Mouse (Mus musculus) midbrain, embryonic 12.5 days (tissue): ENCODE results near the gene Lbhd2. TPM values are rescaled to one million over a fixed set of nuclear protein-coding genes. Genes with fewer than 3 reads are reported as not detected.
A peak's percentile ranks its signal among the peaks of the same experiment; 100 is the strongest.

Experiments used
- ATAC-seq: fragments of 200-750 bp; cut with Nextera tagmentation; 2 replicates; pipeline ENCODE4 v1.8.0; 2017; ENCODE audit warnings: low read depth, moderate TSS enrichment, moderate library complexity; ENCODE audit not compliant: low FRiP score
- H3K27ac ChIP-seq: fragments of 300-500 bp; sonication (generic); replicated peaks from 2 replicates; pipeline ENCODE4 v1.5.1; 2016; ENCODE audit warnings: mild to moderate bottlenecking
- H3K27me3 ChIP-seq: fragments of 300-500 bp; sonication (generic); 2 replicates; pipeline ENCODE4 v1.6.1; 2016; ENCODE audit warnings: mild to moderate bottlenecking
- H3K36me3 ChIP-seq: fragments of 300-500 bp; sonication (generic); 2 replicates; pipeline ENCODE4 v1.6.1; 2016
- H3K4me1 ChIP-seq: fragments of 300-500 bp; sonication (generic); 2 replicates; pipeline ENCODE4 v1.6.1; 2016
- H3K4me2 ChIP-seq: fragments of 300-500 bp; sonication (generic); replicated peaks from 2 replicates; pipeline ENCODE4 v1.6.1; 2016; ENCODE audit warnings: mild to moderate bottlenecking, moderate library complexity
- H3K4me3 ChIP-seq: fragments of 300-500 bp; sonication (generic); 2 replicates; pipeline ENCODE4 v1.5.1; 2016; ENCODE audit warnings: mild to moderate bottlenecking
- H3K9ac ChIP-seq: fragments of 300-500 bp; sonication (generic); replicated peaks from 2 replicates; pipeline ENCODE4 v1.6.1; 2016; ENCODE audit warnings: mild to moderate bottlenecking, moderate library complexity
- H3K9me3 ChIP-seq: fragments of 300-500 bp; sonication (generic); 2 replicates; pipeline ENCODE4 v1.6.1; 2016; ENCODE audit warnings: mild to moderate bottlenecking
- WGBS: fragments of 180-500 bp; shearing (Covaris S2); methylation state at CpG from one replicate; pipeline ENCODE4 v1.1.7; 2016; 5-methylcytosine and 5-hydroxymethylcytosine counted together
- polyA plus RNA-seq: library from polyadenylated mRNA; unstranded; fragments of >200 nt; fragmentation: Nextera tagmentation; extraction: Ambion mirVana; gene quantifications from 2 replicates; pipeline ENCODE4 v1.2.1, GENCODE M21; 2016

Gene Lbhd2
- polyA plus RNA-seq, 1 experiment from 2014 or later = 0.47 TPM

DNA sequence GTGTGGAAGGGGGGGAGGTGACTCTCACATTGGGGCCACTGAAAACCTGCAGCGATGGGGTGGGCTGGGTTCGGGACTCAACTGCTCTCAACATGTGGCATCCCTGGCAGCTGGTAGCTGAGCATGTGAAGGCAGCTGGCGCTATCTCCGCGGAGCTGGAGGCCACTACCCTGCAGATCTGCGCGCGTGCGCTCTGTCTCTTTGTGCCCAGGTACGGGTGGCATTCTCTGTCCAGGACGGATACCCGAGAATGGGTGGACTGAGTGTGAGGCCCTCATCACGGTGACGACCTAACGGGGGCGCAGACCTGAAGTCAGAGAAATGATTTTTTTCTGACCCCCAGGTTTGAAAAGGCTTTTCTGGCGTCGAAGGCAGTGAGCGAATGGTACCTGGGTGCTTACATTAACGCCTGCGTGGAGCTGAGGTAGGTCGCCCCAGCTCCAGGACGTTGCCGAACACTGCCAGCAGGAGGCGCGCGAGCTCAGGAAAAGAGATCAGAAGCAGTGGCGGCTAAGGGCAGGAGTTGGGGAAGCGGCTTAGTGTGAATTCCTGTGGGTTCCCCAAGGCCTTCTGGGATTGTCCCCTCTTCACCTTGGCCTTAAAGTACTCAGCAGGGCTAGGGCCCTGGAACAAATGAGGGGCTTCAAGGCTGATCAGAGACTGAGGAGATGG, 19.3 kb downstream of the Lbhd2 start:
- Histone ChIP-seq H3K27ac (no peak overlapping the region), H3K36me3 (no peaks in the 10 kb centered on the region), H3K9ac (no peak overlapping the region), H3K27me3 (peaks cover 99% of the 10 kb centered on the region), H3K4me2 (no peak overlapping the region), H3K4me3 (no peak overlapping the region), H3K4me1 (peaks cover 22% of the 10 kb centered on the region), H3K9me3 (no peaks in the 10 kb centered on the region)
- WGBS = 20% methylated on average over 29 of the region's 29 CpGs
- ATAC-seq = no peak

- Histone ChIP-seq H3K4me3 (no peak overlapping the region), H3K9me3 (no peaks in the 10 kb centered on the region), H3K36me3 (no peaks in the 10 kb centered on the region), H3K27me3 (peaks cover 99% of the 10 kb centered on the region), H3K27ac (no peak overlapping the region), H3K4me2 (no peak overlapping the region), H3K4me1 (peaks cover 22% of the 10 kb centered on the region), H3K9ac (no peak overlapping the region)
- 45% methylated on average over 12 of the region's 12 CpGs for WGBS
- ATAC-seq = no peak
Observed at GRCm38 (mm10) chr12:111427438-111428113, 21.0 kb downstream of the Lbhd2 start.

DNA sequence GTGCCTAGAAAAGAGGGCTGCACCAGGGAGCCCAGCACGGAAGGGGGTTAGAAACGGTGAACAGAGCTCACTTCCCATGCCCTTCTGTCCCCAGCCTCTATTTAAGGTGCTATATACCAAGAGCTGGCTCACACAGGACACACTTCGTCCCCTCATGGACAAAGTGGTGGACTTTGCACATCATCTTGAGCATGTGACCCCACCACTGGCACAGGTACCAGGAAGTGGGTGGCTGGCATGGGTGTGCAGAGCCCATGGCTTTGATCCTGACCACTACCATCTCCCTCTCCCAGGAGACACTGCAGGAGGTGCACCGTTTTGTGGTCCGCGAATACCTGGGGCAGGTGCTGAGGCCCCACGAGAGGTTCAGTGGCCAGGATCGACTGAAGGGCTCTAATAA, 21.8 kb downstream of the Lbhd2 start:
- H3K27ac ChIP-seq = no peak overlapping the region
- H3K27me3 ChIP-seq = peaks cover 99% of the 10 kb centered on the region
- H3K9ac ChIP-seq = no peak overlapping the region
- WGBS = 12% methylated on average over 8 of the region's 8 CpGs
- peak overlapping the region; percentile 70; the same call in 1 of the 2 replicates for H3K4me2 ChIP-seq
- H3K36me3 ChIP-seq = no peaks in the 10 kb centered on the region
- peaks cover 22% of the 10 kb centered on the region for H3K4me1 ChIP-seq
- no peak overlapping the region for H3K4me3 ChIP-seq
- ATAC-seq = no peak
- no peaks in the 10 kb centered on the region for H3K9me3 ChIP-seq

DNA sequence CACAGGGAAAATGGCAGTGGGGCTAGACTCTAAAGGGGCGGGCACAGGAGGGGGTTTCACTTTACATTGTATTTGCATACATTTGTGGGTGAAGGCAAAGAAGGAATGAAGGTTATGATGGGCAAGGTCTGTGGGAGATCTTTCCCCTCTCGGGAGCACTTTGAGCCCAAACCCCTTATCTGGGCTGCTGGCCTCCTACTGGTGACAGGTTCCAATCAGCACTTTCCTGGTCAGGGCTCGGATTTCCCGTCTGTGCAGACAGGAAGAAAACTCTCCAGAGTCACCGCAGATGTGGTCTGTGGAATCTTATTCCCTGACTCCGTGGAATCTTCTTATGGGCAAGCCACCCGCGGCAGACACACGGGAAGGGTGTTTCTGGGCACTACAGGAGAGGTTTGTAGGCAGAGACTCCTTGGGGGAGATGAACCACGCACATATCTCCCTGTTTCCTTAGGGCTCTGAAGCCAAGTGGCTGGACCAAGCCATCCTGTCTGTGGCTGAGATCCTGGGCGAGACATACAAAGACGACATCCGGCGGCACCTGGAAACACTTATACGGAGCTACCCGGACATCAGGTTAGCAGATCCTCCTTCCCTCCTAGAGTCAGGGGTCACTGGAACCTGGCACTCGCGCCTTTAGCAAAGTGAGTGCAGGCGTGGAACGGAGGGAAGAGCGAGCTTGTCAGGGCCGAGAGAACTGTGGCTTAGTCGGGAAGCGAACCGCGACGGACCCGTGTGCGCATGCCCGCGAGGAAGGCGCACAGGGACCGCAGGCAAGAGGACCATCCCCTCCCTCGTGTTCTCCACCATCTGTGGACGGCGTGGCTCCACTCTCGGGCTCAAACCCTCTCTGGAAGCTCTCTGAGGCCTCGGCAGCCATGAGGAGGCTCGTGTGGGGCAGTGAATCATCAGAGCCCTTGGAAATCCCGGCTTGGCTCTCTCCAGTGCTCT, 22.6 kb downstream of the Lbhd2 start:
- H3K27me3 ChIP-seq = peaks cover 99% of the 10 kb centered on the region
- peak overlapping the region; percentile 70 for H3K4me2 ChIP-seq
- H3K9ac ChIP-seq = peak overlapping the region; percentile 53
- ATAC-seq = no peak
- H3K27ac ChIP-seq = no peak overlapping the region
- peaks cover 18% of the 10 kb centered on the region; the same call in 1 of the 2 replicates for H3K4me1 ChIP-seq
- H3K9me3 ChIP-seq = no peaks in the 10 kb centered on the region
- no peaks in the 10 kb centered on the region for H3K36me3 ChIP-seq
- WGBS = under 1% methylated on average over 40 of the region's 40 CpGs
- H3K4me3 ChIP-seq = peak overlapping the region; percentile 41

- no peaks in the 10 kb centered on the region for H3K9me3 ChIP-seq
- 11% methylated on average over 27 of the region's 27 CpGs for WGBS
- no peak for ATAC-seq
- H3K9ac ChIP-seq = peak overlapping the region; percentile 53; the same call in 1 of the 2 replicates
- H3K4me3 ChIP-seq = peak overlapping the region; percentile 41
- H3K27ac ChIP-seq = no peak overlapping the region
- H3K4me1 ChIP-seq = peaks cover 18% of the 10 kb centered on the region; the same call in 1 of the 2 replicates
- peak overlapping the region; percentile 70 for H3K4me2 ChIP-seq
- no peaks in the 10 kb centered on the region for H3K36me3 ChIP-seq
- peaks cover 99% of the 10 kb centered on the region for H3K27me3 ChIP-seq
Observed at GRCm38 (mm10) chr12:111430049-111430867, 23.6 kb downstream of the Lbhd2 start.

DNA sequence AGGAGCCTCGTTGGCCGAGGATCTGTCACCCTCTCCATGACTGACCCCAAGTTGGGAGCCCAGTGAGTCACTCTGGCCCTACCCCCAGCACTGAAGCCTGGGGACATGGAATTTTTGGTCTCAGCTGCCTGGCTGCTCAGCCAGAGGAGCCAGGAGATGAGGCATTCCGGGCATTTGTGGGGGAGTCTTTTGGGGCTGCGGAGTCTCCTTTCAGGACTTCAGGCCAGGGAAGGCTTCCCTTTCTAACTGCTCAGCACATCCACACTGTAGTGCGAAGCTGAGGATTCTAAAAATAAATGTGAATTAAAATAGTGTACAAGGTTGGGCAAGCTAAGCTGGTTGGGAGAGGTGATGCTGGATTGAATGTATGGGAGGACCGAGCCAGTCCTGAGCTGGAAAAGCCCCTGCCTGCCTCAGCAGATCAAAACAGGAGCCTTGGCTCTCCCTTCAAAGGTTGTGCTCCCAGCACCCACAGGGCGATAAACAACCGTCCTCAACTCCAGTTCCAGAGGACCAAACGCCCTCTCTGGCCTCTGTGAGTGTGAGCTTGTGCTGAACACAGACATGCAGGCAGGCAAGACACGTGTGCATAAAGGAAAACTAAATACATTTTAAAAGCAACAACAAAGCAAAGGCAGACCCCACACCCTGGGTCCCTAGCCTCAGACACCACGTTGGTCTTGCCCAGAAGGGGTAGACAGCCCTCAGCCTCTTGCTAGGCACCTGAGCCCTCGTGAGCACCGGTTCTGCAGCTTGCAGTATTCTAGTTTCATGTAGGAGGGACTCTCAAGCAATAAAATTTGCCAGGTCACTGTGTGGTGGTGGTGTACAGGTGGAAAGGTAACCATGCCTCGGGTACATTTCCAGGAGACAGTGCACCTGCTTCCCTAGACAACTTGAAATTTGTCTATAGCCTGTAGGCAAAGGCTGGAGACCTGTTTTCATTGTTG, 24.5 kb downstream of the Lbhd2 start:
- H3K4me3 ChIP-seq = no peak overlapping the region
- H3K27me3 ChIP-seq = peaks cover 91% of the 10 kb centered on the region
- H3K27ac ChIP-seq = no peak overlapping the region
- ATAC-seq = no peak
- no peaks in the 10 kb centered on the region for H3K36me3 ChIP-seq
- H3K9ac ChIP-seq = no peak overlapping the region
- no peaks in the 10 kb centered on the region for H3K9me3 ChIP-seq
- WGBS = 25% methylated on average over 14 of the region's 14 CpGs
- H3K4me1 ChIP-seq = peaks cover 18% of the 10 kb centered on the region; the same call in 1 of the 2 replicates
- no peak overlapping the region for H3K4me2 ChIP-seq

DNA sequence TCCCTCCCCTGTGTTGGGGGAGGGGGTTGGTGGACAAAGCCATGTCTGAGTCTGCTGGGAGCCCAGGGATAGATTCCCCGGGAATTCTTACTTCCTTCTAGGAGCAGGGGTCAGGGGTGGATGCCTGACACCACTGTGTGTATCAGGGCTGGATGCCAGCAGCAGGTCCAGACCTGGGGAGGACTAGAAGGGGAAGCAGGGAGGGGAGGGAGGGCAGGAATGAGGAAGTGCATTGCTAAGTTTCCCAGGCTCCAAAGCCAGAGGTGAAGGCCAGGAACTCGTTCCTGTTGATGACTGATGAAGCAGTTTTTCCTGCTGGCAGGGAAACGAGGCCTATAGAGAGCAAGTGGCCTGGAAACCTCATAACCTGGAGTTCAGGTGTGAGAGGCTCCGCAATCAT, 25.5 kb downstream of the Lbhd2 start:
- 30% methylated on average over 4 of the region's 4 CpGs for WGBS
- ATAC-seq = no peak
- Histone ChIP-seq H3K36me3 (no peaks in the 10 kb centered on the region), H3K4me2 (no peak overlapping the region), H3K27me3 (peaks cover 91% of the 10 kb centered on the region), H3K27ac (no peak overlapping the region), H3K4me1 (peaks cover 18% of the 10 kb centered on the region; the same call in 1 of the 2 replicates), H3K9ac (no peak overlapping the region), H3K4me3 (no peak overlapping the region), H3K9me3 (no peaks in the 10 kb centered on the region)

GRCm38 (mm10) chr12:111432751-111433331, 26.2 kb downstream of the Lbhd2 start:
- H3K4me2 ChIP-seq = no peak overlapping the region
- H3K9me3 ChIP-seq = no peaks in the 10 kb centered on the region
- H3K27me3 ChIP-seq = peaks cover 92% of the 10 kb centered on the region
- no peak overlapping the region for H3K9ac ChIP-seq
- no peak for ATAC-seq
- H3K27ac ChIP-seq = no peak overlapping the region
- no peak overlapping the region for H3K4me3 ChIP-seq
- H3K36me3 ChIP-seq = no peaks in the 10 kb centered on the region
- peaks cover 18% of the 10 kb centered on the region; the same call in 1 of the 2 replicates for H3K4me1 ChIP-seq
- WGBS = 66% methylated on average over 4 of the region's 5 CpGs

DNA sequence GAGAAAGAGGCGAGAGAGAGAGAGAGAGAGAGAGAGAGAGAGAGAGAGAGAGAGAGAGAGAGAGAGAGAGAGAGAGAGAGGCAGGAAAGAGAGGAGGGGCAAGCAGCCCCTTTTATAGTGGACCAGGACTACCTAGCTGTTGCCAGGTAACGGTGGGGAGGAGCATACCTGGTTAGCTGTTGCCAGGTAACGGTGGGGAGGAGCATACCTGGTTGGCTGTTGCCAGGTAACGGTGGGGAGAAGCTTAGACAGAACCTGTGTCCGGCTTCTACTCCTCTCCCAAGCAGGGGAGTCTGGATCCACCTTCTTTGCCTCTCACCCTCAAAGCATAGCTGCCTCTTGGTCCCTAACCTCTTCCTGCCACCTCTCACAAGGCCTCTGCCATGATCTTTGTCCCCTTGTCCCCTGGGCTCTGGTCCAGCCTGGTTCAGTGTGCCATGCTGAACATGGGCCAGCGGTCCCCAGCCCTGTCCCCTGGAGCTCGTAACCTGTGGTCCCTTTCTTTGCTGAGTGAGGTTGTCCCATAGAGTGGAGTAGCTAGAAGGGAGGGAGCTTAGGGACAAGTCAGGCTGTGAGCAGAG, 27.6 kb downstream of the Lbhd2 start:
- ATAC-seq = no peak
- H3K9me3 ChIP-seq = no peaks in the 10 kb centered on the region
- peaks cover 9% of the 10 kb centered on the region; the same call in 1 of the 2 replicates for H3K4me1 ChIP-seq
- no peak overlapping the region for H3K4me3 ChIP-seq
- H3K27me3 ChIP-seq = peaks cover 86% of the 10 kb centered on the region
- WGBS = 26% methylated on average over 6 of the region's 7 CpGs
- no peak overlapping the region for H3K27ac ChIP-seq
- no peak overlapping the region for H3K4me2 ChIP-seq
- no peaks in the 10 kb centered on the region for H3K36me3 ChIP-seq
- no peak overlapping the region for H3K9ac ChIP-seq

GRCm38 (mm10) chr12:111434745-111435327, 28.2 kb downstream of the Lbhd2 start:
- no peak overlapping the region for H3K4me2 ChIP-seq
- 51% methylated on average over 8 of the region's 8 CpGs for whole genome bisulfite sequencing
- ATAC-seq = no peak
- H3K4me1 ChIP-seq = peaks cover 6% of the 10 kb centered on the region; the same call in 1 of the 2 replicates
- no peaks in the 10 kb centered on the region for H3K36me3 ChIP-seq
- no peak overlapping the region for H3K4me3 ChIP-seq
- peaks cover 84% of the 10 kb centered on the region for H3K27me3 ChIP-seq
- no peak overlapping the region for H3K9ac ChIP-seq
- no peaks in the 10 kb centered on the region for H3K9me3 ChIP-seq
- H3K27ac ChIP-seq = no peak overlapping the region
